Mouse (Mus musculus): ENCODE measurements around the gene Olfr824.
"Not testable (repeated sequence)": the region's sequence is repeated elsewhere in the genome, so short reads cannot be mapped to it uniquely, and the experiment has no call there.

Olfr824 gene

GRCm38 (mm10) chr10:130129900-130130299 is at the start of gene Olfr824:
Gene Olfr824, minus strand, starts transcription at chr10:130130000.
- DNase-seq (ENCODE audit: extremely low read depth, low read depth, low spot score) = not testable (repeated sequence)

DNA sequence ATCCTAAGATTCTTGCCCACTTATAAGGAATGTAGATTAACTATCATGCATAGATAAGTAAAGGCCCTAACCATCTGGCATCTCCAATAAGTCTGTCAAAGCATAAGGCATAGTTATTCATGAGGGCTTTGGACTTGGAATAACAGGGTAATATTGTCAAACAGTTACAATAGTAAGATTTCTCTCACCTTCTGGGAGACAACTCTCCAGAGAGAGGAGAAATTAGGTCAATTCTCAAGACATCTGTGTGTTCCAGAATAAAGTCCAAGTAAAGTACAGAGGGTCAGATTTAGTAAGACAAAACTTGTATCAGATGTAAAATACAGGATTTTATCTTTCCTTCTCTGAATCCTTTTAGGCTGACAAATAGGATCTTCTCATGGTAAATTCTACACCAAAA is 36.9 kb upstream of the Olfr824 start, which contains the start of gene Olfr825:
Gene Olfr825, minus strand, starts transcription at position 101 of the 400 bp plus-strand sequence.
- DNase-seq (ENCODE audit: extremely low read depth, low read depth, low spot score) = no peak

DNA sequence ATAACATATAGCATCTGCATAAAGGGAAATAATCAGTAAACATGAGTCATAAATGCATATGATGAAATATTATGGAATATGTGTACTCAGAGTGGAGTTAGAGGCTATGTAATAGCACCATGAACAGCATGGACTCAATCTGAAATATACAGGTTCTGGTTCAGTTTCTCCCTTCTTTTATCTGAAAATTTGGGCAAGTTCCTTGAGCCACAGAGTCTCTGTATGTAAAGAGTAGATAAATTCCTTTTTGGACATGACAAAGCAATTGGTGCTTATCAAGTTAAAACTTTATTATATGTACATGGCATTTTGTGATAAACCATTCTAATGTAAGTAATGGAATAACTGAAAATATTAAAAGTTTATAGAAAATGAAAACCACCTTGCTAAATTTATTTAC is 35.4 kb upstream of the Olfr824 start:
- DNase-seq (ENCODE audit: extremely low read depth, low read depth, low spot score) = no peak

- DNase-seq (ENCODE audit: extremely low read depth, low read depth, low spot score) = no peak
Measured at GRCm38 (mm10) chr10:130144121-130144520, 14.3 kb upstream of the Olfr824 start.

- not testable (repeated sequence) for DNase-seq (ENCODE audit: extremely low read depth, low read depth, low spot score)
Measured at GRCm38 (mm10) chr10:130142481-130142880, 12.7 kb upstream of the Olfr824 start.

GRCm38 (mm10) chr10:130134811-130135210 is 5.0 kb upstream of the Olfr824 start:
- no peak for DNase-seq (ENCODE audit: extremely low read depth, low read depth, low spot score)

- DNase-seq (ENCODE audit: extremely low read depth, low read depth, low spot score) = not testable (repeated sequence)
Measured at GRCm38 (mm10) chr10:130116045-130116444, 13.8 kb downstream of the Olfr824 start.

DNA sequence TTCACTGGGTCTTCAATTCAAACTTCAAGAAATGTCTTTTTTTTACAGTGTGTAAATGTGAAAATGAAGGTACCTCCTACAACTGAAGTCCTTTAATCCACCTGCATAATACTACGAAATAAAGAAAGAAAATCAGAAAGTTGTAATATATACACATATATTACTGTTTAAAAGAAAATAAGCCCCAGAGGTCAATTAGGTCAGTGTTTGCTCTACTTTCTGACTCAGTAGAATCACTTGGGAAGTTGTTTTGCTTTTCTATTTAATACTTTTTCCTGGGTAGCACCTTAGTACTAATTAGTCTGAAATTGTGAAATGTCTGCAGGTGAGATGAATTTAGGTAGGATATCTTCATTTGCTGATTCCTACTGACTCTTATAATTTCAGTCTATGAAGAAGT is 14.5 kb downstream of the Olfr824 start, which contains the start of gene Olfr823:
Gene Olfr823, minus strand, starts transcription at position 101 of the 400 bp plus-strand sequence.
- not testable (repeated sequence) for DNase-seq (ENCODE audit: extremely low read depth, low read depth, low spot score)

GRCm38 (mm10) chr10:130096104-130096503 is 33.7 kb downstream of the Olfr824 start:
- no peak for DNase-seq (ENCODE audit: extremely low read depth, low read depth, low spot score)

GRCm38 (mm10) chr10:130092838-130093440 is 36.9 kb downstream of the Olfr824 start:
- no peak for DNase-seq (ENCODE audit: extremely low read depth, low read depth, low spot score)

Measured in fat pad, adult 2 months (tissue).